Mouse (Mus musculus) mature B cell (primary cell): Measurements from ENCODE around the gene Tac2.

ENCODE experiments used
- in situ Hi-C: fragments of 300-500 bp; cut with MboI; formaldehyde crosslinking; loops from 2 replicates; pipeline ENCODE4 v1.14.3; 2019

The Tac2 gene

DNA sequence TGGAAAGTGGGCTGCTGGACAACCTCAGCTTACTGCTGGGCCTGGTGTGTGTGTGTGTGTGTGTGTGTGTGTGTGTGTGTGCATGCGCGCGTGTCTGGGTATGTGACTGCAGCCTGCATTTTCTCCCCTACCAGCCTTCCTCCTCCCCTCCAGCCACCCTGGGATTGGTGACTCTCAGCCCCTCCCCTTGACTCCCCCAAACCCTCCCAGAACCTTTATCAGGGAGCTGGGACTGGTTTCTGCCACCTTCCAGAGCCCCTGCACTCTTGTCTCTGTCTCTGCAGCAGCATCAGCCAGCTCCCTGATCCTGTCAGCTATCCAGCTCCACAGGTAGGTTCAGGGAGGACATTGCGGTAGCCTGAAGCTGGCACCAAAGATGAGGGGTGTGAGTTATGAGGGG is 858 bp downstream of the Tac2 start:
- in situ Hi-C loops: no loop called here

DNA sequence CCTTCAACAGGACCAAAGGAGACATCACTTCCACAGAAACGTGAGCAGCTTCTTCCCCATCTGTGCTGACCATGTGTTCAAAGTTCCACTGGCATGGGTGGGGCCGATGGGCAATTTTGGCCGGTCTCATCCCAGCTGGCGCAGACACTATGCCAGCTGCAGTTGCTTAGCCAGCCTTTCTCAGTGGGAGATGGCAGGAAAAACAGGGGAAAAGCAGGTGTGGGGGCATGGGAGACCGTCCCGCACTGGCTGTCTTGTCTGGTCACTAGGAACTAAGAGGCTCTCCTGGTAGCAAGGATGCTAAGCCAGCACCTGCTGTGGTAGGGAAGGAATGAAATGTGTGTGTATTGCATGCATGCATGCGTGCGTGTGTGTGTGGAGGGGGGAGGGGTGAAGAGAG is 4.2 kb downstream of the Tac2 start:
- in situ Hi-C loops: no loop called here

DNA sequence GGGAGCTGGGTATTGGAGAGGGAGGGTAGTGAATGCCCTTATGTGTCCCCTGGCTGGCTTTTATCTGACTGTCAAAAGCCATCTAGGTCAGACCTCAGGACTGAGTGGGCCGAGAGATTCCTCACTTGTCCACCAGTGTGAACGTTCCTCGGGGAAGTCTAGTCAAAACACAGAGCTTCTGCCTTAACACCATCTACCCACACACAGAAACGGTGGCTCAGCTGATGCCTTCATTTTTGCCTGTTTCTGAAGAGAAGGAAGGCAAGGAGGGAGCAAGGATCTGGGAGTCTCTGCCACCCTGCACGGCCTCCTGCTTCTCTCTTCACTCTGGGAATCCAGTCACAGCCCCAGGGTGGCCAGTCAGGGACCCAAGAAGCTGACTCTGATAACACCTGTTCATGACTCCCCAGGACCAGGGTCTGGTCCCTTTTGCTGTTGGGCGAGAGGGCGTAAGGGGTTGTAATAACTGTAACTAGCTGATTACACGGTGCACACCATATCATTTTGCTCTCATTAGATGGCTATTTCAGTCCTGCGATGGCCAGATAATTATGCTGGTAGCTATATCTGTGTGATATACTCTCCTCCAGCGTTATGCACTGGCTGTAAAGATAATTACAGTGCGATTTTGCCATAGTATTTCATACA is 6.1 kb downstream of the Tac2 start:
- in situ Hi-C loops: loop anchor here (10.0 kb wide), 1 partner anchor 86 kb away; the partner anchor contains the start of gene Stat6

DNA sequence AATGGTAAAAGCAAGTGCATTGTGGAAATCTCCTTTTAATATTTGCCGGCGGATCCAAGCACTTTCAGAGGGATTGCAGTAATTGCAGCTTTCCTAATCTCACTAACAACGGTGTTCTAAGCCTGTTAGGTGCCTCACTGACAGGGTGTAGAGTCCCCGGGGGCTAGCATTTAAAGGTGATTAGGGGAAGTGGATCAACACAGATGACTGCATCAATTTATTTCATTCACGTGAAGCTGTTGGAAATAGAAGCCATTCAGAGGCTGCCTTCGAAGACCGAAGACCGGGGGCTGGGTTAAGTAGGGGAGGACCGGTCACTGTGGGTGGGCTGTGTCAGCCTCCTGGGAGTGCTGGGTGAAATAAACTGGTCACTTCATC is 6.6 kb downstream of the Tac2 start:
- in situ Hi-C loops: loop anchor here (10.0 kb wide), 1 partner anchor 86 kb away; the partner anchor contains the start of gene Stat6

DNA sequence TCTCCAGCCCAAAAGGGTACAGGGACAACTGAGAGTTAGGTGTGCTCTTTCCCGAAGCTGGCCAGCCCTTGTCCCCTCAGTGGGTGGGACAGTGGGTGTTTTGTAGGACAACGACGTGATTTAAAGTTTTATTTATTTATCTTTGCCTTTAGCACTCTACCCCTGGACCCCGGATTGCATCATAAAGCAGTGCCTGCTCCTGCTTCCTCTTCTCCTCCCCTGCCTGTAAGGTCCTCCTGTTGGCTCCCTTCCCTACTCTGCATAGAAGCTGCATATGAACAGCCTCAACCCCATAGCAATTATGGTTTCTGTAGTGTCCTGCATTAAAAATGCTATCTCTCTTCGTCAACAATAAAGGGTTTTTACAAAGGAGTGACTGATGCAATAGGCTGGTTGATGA is 7.1 kb downstream of the Tac2 start:
- in situ Hi-C loops: loop anchor here (10.0 kb wide), 1 partner anchor 87 kb away; the partner anchor contains the start of gene Stat6

DNA sequence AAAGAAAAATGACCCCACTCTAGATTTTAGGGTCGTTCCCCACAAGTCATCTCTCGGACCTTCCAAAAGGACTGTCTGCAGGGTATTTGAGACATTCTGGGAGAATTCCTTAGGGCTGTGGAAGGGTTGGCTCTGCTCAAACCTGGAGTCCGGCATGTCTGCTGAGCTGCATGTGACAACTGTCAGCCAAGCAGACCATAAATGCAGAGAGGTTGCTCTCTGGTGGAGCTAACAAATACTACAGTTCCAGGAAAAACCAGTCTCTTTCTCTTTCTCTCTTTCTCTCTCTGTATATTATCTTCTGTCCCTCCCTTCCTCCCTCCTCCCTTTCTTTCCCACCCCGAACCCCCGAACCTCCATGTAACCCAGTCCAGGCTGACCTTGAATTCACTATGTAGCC is 10.2 kb downstream of the Tac2 start:
- in situ Hi-C loops: loop anchor here (10.0 kb wide), 1 partner anchor 90 kb away; the partner anchor contains the start of gene Stat6

DNA sequence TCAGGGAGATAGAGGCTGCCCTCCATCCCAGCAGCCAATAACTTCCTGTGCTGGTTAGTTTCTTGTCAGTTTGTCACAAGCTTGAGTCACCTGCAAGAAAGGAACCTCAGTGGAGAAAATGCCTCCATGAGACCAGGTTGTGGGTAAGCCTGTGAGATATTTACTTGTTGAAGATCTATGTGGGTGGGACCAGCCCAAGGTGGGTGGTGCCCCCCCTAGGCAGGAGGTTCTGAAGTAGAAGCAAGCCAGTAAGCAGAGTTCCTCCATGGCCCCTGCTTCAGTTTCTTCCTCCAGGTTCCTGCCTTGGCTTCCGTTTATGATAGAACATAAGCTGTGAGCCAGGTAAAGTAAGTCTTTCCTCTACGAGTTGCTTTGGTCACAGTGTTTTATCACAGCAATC is 12.0 kb downstream of the Tac2 start:
- in situ Hi-C loops: loop anchor here (10.0 kb wide), 1 partner anchor 91 kb away; the partner anchor contains the start of gene Stat6

DNA sequence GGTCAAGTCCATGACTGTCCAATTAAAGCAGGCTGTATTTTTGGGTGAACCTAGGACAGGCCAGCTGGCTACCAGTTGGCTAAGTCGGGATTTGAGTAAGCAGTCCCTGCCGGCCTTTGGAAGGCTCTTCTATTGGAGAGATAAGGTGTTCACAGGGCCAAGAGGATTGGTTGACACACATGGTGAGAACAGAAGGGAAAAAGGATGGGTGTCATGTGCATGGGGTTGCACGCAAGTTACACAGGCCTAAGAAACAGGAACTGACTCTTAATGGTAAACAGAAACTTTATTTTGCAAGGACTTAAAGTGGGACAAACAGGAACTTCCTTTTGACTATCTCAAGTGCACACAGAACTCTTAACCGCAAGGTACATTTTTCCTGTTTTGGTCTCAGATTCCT is 12.6 kb downstream of the Tac2 start:
- in situ Hi-C loops: loop anchor here (10.0 kb wide), 1 partner anchor 92 kb away; the partner anchor contains the start of gene Stat6

DNA sequence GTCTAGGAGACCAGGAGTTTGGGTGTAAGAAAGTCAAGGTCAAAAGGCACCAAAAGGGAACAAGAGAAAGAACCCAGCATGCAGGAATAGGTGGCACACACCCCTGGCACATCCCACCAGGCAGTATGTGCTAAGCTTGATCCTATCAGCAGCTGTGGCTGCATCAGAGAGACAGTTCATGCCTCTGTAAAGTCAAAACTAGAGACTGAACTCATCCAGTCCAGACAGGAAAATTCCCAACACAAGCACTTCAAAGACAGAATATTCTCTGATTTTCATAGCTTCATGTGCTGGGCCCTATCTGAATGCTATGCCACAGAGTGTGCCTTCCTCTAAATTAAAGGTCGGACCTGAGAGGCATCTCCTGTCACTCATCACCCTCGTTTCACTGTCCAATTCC is 13.3 kb downstream of the Tac2 start:
- in situ Hi-C loops: loop anchor here (10.0 kb wide), 1 partner anchor 93 kb away; the partner anchor contains the start of gene Stat6

DNA sequence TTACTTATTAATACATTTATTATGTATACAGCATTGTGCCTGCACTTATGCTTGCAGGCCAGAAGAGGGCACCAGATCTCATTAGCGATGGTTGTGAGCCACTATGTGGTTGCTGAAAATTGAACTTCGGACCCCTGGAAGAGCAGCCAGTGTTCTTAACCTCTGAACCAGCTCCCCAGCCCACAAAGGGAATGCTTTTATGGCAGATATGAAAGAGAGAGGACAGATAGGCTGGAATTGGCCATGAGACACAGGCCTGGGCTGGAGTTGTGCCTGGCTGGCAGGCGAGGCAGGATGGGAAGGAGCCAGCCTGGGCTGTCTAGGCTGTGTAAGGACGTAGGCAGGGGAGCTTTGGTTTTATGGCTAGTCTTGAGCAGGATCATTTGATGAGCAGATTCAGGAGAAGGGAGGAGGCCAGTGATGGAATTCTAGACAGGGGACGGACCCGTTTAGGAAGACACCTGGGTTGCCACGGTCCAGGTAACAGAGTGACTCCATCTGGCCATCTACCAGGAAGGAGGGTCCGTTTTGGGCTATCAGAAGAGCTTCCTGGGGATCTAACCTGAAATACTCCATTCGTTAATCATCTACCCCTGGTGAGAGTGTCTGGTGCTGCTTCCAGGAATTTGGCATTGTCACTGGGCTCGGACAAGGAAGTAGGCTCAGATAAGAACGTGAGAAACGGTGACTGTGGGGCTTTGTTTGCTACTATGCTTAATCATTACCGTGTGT is 14.0 kb downstream of the Tac2 start:
- in situ Hi-C loops: loop anchor here (10.0 kb wide), 1 partner anchor 94 kb away; the partner anchor contains the start of gene Stat6

DNA sequence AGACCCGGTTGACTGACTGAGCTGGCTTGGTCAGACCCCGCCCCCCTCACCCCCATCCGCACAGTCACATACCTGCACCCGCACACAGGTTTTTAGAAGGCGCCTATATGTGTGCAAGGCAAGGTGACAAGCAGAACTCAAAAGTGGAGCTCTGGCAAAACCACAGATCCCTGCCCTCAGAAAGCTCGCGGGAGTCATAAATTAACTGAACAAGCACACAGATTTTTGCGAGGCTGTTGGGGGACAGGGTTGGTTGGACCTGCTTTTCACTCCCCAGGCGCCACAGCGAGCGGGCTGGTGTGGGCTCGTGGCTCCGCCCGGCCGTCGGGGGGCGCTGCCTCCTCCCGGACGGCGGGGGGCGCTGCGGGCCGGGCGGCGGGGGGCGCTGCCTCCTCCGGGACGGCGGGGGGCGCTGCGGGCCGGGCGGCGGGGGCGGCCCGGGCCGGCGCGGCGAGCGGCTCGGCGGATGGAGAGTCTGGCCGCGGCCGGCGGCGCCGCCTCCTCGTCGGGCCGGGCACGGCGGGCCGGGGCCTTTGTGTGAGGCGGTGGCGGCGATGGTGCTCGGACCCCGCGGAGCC is 14.9 kb downstream of the Tac2 start, which contains the start of gene Zbtb39:
Zbtb39 (plus strand) TSS at position 456 of the 578 bp plus-strand sequence.
- in situ Hi-C loops: loop anchor here (10.0 kb wide), 1 partner anchor 94 kb away; the partner anchor contains the start of gene Stat6

DNA sequence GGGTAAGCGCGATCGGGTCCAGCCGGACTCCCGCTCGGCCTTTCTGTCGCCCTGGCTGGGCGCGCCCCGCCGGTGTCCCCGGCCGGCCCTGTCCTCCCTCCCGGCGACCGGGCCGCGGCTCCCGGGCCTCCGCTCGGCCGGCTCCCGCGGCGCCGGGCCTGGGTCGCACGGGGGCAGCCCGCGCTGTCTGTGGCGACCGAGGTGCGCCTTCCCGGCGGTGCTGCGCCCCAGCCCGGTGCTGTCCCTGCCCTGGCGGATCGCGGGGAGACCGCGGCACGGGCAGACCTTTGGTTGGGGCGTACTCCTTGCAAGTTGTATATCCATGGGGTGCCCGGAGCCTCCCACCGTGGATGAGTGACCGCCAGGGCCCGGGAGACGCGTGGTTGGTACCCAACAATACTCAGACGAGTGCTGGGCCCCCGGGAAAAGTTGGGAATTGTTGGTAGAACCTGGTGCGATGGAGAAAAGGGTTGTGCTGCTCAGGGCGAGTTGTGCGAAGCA is 15.4 kb downstream of the Tac2 start:
- in situ Hi-C loops: loop anchor here (10.0 kb wide), 1 partner anchor 95 kb away; the partner anchor contains the start of gene Stat6

DNA sequence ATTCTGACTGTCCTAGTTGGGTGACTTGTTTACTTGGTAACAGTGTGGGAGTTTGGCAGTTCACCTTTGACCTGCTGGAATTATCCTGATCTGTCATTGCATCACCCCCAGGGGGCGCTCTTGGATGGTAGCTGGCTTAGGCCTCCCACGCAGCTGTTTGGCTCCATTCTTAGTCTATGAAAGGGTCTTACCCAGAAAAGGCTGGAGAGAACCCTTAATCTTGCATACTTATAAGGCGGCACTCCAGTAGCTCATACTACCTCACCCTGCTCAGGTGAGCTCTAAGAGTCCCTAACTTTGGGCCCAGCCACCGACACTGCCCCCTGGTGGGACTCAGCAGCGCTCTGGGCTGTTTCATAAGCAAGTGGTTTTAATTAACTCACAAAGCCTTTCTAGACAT is 20.4 kb downstream of the Tac2 start:
- in situ Hi-C loops: no loop called here

DNA sequence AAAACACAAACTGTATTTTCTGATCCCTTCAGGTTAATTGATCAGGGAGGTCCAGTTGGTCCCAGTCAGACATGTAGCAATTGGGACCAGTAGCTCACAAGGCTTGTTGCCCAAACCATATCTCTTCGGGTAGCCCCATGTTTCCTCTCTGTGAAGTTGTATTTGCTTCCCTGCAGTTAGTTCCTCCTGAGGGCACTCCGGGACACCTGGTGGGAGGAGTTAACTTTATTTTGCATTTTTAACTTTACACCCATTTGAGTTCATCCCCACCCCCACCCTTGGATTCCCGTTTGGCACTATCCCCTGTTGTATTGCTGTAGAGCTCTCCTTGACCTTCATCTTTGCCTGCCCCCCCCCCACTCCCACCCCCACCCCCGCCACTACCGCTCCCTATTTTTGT is 21.6 kb downstream of the Tac2 start:
- in situ Hi-C loops: no loop called here

DNA sequence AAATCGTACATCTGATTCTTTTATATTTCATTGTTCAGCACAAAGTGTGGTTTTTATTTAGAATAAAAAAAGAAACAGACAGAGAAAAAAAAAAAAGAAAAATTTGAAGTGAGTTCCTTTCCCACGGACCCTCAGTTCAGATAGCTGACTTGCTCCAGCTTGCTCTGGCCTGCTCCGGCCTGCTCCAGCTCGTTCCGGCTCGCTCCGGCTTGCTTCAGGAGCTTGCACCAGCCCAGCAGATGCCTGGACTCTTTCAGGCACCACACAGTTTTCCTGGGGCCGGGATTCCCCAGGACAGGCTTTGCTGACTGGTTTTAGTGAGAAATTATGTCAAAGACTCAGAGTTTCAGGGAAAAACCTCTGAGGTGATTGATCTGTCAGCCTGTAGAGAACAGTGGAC is 23.0 kb downstream of the Tac2 start:
- in situ Hi-C loops: no loop called here

DNA sequence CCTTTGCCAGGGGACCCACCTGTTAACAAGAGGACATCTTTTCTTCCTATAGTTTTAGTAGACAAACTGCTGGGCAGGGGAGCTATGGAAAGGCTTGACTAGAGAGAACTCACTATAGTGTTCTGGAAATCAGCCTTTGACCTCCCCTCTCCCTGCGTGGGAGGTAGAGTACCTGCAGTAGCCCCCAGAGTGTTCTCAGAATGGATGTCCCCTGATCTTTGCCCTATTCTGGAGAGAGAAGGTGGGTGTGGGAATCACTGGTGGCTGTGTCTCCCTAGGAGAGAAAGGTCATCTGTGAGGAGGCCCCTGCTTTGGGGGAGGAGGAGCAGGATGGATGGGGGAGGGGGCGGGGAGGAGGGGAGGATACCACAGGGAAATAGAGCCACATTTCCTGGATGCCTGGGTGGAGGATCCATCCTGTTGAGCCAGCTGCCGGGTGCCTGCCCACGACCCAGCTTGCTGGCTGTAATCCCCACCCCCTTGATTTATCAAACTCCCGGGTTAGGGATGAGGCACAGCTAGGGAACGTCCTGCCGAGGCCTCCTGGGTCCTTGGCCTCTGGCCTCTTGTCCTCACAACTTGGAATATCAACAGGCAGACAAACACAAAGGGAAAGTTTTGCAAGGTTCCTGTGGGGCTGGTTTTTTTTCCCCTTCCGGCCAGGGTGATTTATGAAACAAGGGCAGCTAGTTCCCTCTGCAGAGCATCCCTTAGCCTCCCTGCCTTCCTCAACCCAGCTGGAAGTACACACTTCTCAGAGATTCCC is 24.8 kb downstream of the Tac2 start:
- in situ Hi-C loops: no loop called here

DNA sequence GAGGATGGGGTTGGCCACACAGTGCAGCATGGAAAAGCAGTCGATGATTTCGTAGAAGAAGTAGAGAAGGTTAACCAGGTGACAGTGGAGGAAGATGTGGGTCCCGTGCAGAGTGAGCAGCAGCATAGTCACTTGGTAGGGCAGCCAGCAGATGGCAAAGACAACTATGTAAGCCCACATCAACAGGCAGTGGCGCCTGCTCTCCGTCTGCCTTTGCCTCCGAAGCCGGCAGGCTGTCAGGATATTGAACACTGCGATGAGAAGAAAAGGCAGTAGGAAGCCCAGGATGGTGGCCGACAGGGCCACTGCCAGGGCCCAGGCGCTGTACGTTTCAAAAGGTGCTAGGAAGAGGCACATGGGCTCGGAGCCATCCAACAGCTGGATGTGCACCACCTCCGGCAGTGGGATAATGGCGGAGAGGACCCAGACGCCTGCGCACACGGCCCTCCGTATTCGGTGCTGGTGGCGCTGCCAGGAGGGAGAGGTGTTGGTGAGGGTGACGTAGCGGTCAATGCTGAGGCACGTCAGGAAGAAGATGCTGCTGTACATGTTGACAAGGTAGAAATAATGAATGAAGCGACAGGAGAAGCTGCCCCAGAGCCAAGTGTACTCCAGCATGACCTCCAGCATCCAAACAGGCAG is 26.0 kb downstream of the Tac2 start:
- in situ Hi-C loops: no loop called here

DNA sequence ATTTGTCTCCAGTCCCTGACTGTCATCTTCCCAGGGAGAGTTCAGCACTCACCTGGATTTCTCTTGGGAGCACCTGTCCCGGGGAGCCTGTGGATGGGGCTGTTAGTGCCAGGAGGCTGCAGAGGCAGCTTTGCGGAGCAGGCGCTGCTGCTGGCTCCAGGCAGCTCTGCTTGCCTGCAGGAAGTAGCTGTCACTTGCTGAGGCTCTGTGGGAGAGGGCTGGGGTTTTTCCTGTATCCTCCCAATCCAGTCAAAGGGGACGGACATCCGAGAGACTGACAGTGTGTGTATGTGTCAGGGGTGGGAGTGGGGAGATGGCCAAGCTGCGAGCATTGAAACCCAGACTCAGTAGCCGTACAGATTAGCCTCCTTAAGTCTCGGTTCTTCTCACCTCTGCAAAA is 27.3 kb downstream of the Tac2 start, which contains the start of gene Gpr182:
Gpr182 (minus strand) TSS at position 185 of the 400 bp plus-strand sequence.
- in situ Hi-C loops: no loop called here

DNA sequence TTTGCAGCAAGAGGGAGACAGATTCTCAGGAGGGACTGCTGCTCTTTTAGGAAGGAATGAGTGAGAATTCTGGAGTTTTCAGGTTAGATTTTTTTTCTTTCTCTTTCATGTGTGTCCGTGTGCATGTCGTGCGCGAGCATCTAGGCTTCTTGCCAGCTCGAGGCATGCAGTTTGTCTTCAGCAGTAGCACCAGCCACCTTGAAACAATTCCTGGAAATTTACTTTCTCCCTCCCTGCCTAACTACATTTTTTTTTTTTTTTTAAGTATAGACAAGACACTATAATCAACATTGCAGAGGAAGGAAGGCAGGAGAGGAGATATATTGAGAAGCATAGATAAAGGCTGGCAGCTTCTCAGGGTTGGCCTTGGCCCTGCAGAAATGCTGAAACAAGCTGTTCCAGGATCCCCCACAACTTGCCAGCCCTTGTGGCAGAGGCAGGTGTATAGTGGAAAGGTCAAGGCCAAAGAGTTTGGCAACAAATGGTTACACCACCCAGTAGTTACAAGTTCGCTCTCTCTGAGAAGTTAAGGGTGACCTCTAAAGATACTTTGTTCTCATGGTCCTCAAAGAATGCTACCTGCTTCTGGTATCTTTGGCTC is 30.4 kb downstream of the Tac2 start:
- in situ Hi-C loops: no loop called here

DNA sequence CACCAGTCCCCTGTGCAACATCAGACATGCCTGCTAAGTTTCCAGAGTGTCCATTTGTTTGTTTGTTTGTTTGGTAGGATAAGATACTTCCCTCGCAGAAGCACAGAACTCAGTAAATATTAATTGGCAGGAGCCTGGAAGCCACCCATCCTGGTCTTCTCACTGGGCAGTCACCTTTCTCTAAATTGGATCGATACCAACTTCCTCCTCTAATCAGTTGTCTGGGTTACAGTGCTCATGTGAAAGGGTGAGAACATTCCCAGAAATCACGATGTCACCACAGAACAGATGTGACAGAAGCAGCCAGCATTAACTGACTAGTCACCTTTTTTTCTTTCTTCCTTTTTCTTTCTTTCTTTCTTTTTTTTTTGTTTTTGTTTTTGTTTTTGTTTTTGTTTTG is 31.0 kb downstream of the Tac2 start:
- in situ Hi-C loops: no loop called here
